Mouse (Mus musculus): ENCODE data around the gene Mum1l1. TPM values are rescaled to one million over a fixed set of nuclear protein-coding genes. Genes with fewer than 3 reads are reported as not detected.

The Mum1l1 gene
- polyA plus RNA-seq, 1 experiment: not detected

- TF ChIP-seq CTCF (IDR thresholded peaks at IDR 0.05; ENCODE audit: low read depth, low read length) (no peak), POLR2A (IDR thresholded peaks at IDR 0.05; ENCODE audit: borderline replicate concordance, low read depth, low read length) (no peak)
- Histone ChIP-seq H3K4me3 (ENCODE audit: insufficient read depth, low read length) (no peak overlapping the region), H3K4me1 (ENCODE audit: control insufficient read depth, insufficient read depth, low read length) (no peaks in the 10 kb centered on the region), H3K27ac (ENCODE audit: insufficient read depth, low read depth, low read length) (no peak overlapping the region)
Measured at GRCm38 (mm10) chrX:139220830-139221229, 11.0 kb downstream of the Mum1l1 start.

DNA sequence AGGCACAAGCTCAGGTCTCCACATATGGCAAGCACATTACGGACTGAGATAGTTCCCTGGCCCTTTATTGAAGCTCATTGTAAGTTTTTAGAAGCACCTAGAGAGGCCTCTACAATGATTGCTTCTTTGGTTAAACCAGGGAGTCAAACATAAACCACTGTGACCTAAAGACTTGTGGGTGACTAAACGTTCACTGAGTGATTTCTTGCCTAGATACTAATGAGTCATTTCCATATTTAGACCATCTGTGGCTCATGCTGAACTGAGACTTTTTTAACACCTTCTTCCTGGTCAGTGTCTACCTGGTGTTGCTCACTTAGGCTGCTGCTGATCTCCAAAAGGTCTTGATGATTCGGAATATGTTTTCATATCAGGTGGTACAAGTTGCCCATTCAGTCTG, 12.1 kb downstream of the Mum1l1 start:
- Histone ChIP-seq H3K4me1 (ENCODE audit: control insufficient read depth, insufficient read depth, low read length) (no peaks in the 10 kb centered on the region), H3K27ac (ENCODE audit: insufficient read depth, low read depth, low read length) (no peak overlapping the region), H3K4me3 (ENCODE audit: insufficient read depth, low read length) (no peak overlapping the region)
- TF ChIP-seq POLR2A (IDR thresholded peaks at IDR 0.05; ENCODE audit: borderline replicate concordance, low read depth, low read length): no peak
- TF ChIP-seq CTCF (IDR thresholded peaks at IDR 0.05; ENCODE audit: low read depth, low read length): no peak

- no peak overlapping the region for H3K27ac ChIP-seq (ENCODE audit: insufficient read depth, low read depth, low read length)
- H3K4me1 ChIP-seq (ENCODE audit: control insufficient read depth, insufficient read depth, low read length): no peaks in the 10 kb centered on the region
- no peak overlapping the region for H3K4me3 ChIP-seq (ENCODE audit: insufficient read depth, low read length)
- no peak for TF ChIP-seq POLR2A (IDR thresholded peaks at IDR 0.05; ENCODE audit: borderline replicate concordance, low read depth, low read length)
- TF ChIP-seq CTCF (IDR thresholded peaks at IDR 0.05; ENCODE audit: low read depth, low read length): no peak
Measured at GRCm38 (mm10) chrX:139231143-139231542, 21.3 kb downstream of the Mum1l1 start.

- H3K4me1 ChIP-seq (ENCODE audit: control insufficient read depth, insufficient read depth, low read length): no peaks in the 10 kb centered on the region
- H3K27ac ChIP-seq (ENCODE audit: insufficient read depth, low read depth, low read length): no peak overlapping the region
- TF ChIP-seq CTCF (IDR thresholded peaks at IDR 0.05; ENCODE audit: low read depth, low read length) (no peak), POLR2A (IDR thresholded peaks at IDR 0.05; ENCODE audit: borderline replicate concordance, low read depth, low read length) (no peak)
Measured at GRCm38 (mm10) chrX:139247294-139247693, 37.5 kb downstream of the Mum1l1 start.

DNA sequence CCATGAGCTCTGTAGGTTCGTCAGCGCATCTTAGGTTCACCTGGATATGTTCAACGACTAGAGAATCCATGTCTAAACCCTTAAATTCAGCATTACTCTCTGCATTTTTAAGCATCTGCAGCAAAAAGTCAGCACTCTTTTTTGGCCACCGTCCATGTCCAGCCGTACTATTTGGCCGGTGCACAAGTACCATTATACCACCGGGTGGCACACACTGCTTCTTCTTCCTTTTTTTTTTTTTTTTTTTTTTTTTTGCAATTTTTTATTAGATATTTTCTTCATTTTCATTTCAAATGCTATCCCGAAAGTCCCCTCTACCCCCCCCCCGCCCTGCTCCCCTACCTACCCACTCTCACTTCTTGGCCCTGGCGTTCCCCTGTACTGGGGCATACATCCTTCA, 47.2 kb downstream of the Mum1l1 start:
- Histone ChIP-seq H3K4me1 (ENCODE audit: control insufficient read depth, insufficient read depth, low read length) (no peaks in the 10 kb centered on the region), H3K27ac (ENCODE audit: insufficient read depth, low read depth, low read length) (no peak overlapping the region), H3K4me3 (ENCODE audit: insufficient read depth, low read length) (no peak overlapping the region)
- no peak for TF ChIP-seq CTCF (IDR thresholded peaks at IDR 0.05; ENCODE audit: low read depth, low read length)
- no peak for TF ChIP-seq POLR2A (IDR thresholded peaks at IDR 0.05; ENCODE audit: borderline replicate concordance, low read depth, low read length)

More at GRCm38 (mm10) chrX:139247294-139247693, 37.5 kb downstream of the Mum1l1 start:
- H3K4me3 ChIP-seq (ENCODE audit: insufficient read depth, low read length): no peak overlapping the region

- no peak overlapping the region for H3K4me3 ChIP-seq (ENCODE audit: insufficient read depth, low read length)
- H3K4me1 ChIP-seq (ENCODE audit: control insufficient read depth, insufficient read depth, low read length): no peaks in the 10 kb centered on the region
- TF ChIP-seq POLR2A (IDR thresholded peaks at IDR 0.05; ENCODE audit: borderline replicate concordance, low read depth, low read length): no peak
- no peak for TF ChIP-seq CTCF (IDR thresholded peaks at IDR 0.05; ENCODE audit: low read depth, low read length)
- no peak overlapping the region for H3K27ac ChIP-seq (ENCODE audit: insufficient read depth, low read depth, low read length)
Measured at GRCm38 (mm10) chrX:139281966-139282365, 72.1 kb downstream of the Mum1l1 start.

Other genes starting within 250 kb of the Mum1l1 start
- gene Serpina7, start 124.8 kb upstream of the Mum1l1 start, polyA plus RNA-seq (2012; ENCODE audit: insufficient read depth, insufficient read length, missing spikeins): not detected in 2 replicates
- gene 4930513O06Rik, start 123.8 kb upstream of the Mum1l1 start, polyA plus RNA-seq (2012; ENCODE audit: insufficient read depth, insufficient read length, missing spikeins): not detected in 2 replicates
- gene 4933428M09Rik, start 30.8 kb upstream of the Mum1l1 start, polyA plus RNA-seq (2012; ENCODE audit: insufficient read depth, insufficient read length, missing spikeins): not detected in 2 replicates
- gene Trap1a, start 123.6 kb downstream of the Mum1l1 start, polyA plus RNA-seq (2012; ENCODE audit: insufficient read depth, insufficient read length, missing spikeins): not detected in 2 replicates